Mouse (Mus musculus): ENCODE measurements around the gene Hmx3.
A peak's percentile ranks its signal among the peaks of the same experiment; 100 is the strongest.

The Hmx3 gene

GRCm38 (mm10) chr7:131556541-131557271 lies 14.0 kb downstream of the Hmx3 start:
- no peak for DNase-seq (ENCODE audit: low read depth in 1 of 2, low spot score in 2 of 2)

DNA sequence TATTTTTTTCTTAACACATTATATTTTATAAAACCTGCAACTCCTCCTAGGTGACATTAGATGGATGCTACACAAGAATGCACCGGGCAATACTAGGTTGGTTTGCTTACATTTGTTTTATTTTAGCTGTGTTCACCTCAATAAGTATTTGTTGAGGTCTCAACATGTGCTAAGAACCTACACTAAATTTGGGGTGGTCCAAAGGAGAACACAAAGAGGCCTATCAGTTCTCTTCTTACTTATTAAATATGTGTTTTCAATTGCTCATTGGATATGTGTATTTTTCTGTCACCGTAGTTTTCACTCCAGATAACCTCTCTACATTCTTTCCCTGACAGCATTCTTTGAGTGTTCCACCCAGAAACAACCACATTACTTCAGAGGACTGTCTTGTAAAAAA lies 15.1 kb downstream of the Hmx3 start:
- DNase-seq (ENCODE audit: low read depth in 1 of 2, low spot score in 2 of 2), result no peak

DNA sequence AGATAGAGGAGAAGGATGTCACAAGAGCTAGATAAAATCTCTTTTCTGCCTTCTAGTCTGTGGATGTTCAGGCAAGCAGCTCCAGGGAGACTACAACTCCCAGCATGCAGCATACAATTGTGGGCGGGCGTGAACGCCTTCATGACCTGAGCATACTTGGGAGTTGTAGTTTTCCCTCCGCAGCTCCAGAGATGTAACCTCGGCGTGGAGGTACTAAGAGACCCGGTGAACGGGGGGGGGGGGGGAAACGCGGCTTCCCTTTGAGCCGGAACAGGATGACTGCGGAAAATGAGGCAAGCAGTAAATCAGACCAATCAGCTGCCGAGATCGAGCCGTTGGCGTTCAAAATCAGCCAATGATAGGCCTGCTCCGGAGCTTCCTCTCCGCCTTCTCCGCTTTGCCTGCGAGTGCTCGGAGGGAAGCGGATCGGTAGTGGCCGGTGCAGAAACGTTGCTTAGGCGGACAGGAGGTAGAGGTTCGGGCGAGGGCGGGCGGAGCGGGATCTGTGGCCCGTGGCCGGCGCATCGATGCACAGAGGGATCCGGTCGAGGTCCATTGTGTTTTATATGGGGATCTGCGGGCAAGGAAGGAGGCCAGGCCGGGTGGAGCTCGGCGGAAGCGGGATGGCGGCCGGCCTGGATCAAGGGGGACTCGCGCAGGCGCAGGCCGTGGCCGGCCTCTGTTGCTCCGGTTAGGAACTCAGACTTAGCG lies 17.5 kb downstream of the Hmx3 start, which contains the start of gene Bub3:
Gene Bub3 (plus strand): TSS at position 237 of the 711 bp plus-strand sequence.
- DNase-seq (ENCODE audit: low read depth in 1 of 2, low spot score in 2 of 2), result peak; percentile 73 to 79

DNA sequence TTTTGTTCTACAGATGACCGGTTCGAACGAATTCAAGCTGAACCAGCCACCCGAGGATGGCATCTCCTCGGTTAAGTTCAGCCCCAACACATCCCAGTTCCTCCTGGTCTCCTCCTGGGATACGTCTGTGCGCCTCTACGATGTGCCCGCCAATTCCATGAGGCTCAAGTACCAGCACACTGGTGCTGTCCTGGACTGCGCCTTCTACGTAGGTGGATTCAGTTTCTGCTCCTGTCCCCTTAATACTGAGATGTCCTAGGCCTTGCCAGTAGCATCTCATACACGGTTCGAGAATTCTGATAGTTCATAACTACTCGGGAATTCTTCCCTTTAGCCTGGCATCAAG lies 18.0 kb downstream of the Hmx3 start:
- DNase-seq (ENCODE audit: low read depth in 1 of 2, low spot score in 2 of 2), result no peak

DNA sequence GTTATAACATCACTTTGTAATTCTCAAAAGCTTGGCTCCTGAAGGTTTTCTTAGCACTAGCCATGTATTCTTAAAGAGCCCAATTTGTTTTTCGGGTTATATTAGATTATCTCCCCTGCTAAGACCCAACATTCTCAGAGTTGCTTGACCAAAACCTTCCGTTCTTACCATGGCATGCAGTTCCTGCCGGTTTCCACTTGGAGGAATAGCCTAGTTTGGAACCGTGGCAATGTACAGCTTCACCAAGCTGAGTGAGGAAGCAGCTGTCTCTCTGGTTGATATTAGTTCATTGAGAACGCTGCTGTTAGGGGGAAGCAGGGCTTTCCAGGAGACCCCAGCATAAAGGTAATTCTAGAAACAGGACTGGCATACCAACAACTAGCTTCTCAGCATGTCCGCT lies 32.6 kb downstream of the Hmx3 start:
- DNase-seq (ENCODE audit: low read depth in 1 of 2, low spot score in 2 of 2), result no peak

GRCm38 (mm10) chr7:131582178-131582577 lies 39.5 kb downstream of the Hmx3 start:
- DNase-seq (ENCODE audit: low read depth in 1 of 2, low spot score in 2 of 2), result no peak

DNA sequence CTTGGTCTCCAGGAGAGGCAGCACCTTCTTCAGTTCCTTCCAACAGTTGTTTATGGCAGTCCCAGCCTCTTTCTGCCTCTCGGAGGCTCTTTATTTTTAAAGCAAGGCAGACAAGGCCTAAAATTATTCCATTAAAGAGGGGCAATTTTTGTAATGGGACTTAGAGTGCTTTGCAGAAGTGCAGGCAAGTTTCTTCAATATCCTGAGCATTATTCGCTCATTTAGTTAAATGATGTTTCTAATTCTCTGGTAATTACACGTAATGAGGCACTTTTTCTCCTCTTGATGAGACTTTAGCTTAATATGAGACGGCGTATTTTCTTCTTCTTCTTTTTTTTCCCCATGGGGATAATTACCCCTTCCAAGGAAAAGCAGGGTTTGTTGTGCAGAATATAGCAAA lies 42.9 kb downstream of the Hmx3 start:
- DNase-seq (ENCODE audit: low read depth in 1 of 2, low spot score in 2 of 2), result no peak
